Mouse (Mus musculus) myocyte (in vitro differentiated cells): ENCODE results near the gene Pkib. TPM values are rescaled to one million over a fixed set of nuclear protein-coding genes. Genes with fewer than 3 reads are reported as not detected.

Source experiments
- H3K27me3 ChIP-seq: one replicate; pipeline ENCODE4 v1.6.1; 2011; ENCODE audit not compliant: control insufficient read depth, insufficient read depth, insufficient read length
- H3K36me3 ChIP-seq: one replicate; pipeline ENCODE4 v1.6.1; 2011; ENCODE audit not compliant: control insufficient read depth, insufficient read depth
- H3K4me2 ChIP-seq: one replicate; pipeline ENCODE4 v1.6.1; 2011; ENCODE audit warnings: low read depth, control low read depth
- H3K4me3 ChIP-seq: one replicate; pipeline ENCODE4 v1.5.1; 2011; ENCODE audit warnings: mild to moderate bottlenecking, control low read depth, moderate library complexity
- H3K79me2 ChIP-seq: one replicate; pipeline ENCODE4 v1.6.1; 2011; ENCODE audit not compliant: control insufficient read depth, insufficient read depth
- H3ac ChIP-seq: one replicate; pipeline ENCODE4 v1.6.1; 2011; ENCODE audit not compliant: control insufficient read depth, insufficient read length
- CEBPB ChIP-seq: IDR thresholded peaks from 2 replicates; pipeline ENCODE4 v1.6.1; 2011; ENCODE audit warnings: mild to moderate bottlenecking, moderate library complexity; ENCODE audit not compliant: poor library complexity, insufficient read depth, severe bottlenecking
- E2F4 ChIP-seq: IDR thresholded peaks from one replicate; pipeline ENCODE4 v1.6.1; 2011; ENCODE audit warnings: mild to moderate bottlenecking, control low read depth, moderate library complexity; ENCODE audit not compliant: insufficient read depth
- MAX ChIP-seq: IDR thresholded peaks from one replicate; pipeline ENCODE4 v1.6.1; 2011; ENCODE audit warnings: low read depth, mild to moderate bottlenecking, control low read depth
- MYOD1 ChIP-seq, 3 experiments: IDR thresholded peaks; one replicate each; pipeline ENCODE4 v1.6.1; 2011; ENCODE audit warnings: control low read depth in 2 of 3, low read depth in 2 of 3, mild to moderate bottlenecking in 2 of 3, moderate library complexity in 1 of 3; ENCODE audit not compliant: insufficient read length in 2 of 3, control insufficient read depth in 1 of 3
- MYOG ChIP-seq, 3 experiments: IDR thresholded peaks; one replicate each; pipeline ENCODE4 v1.6.1; 2011; ENCODE audit warnings: control low read depth in 2 of 3, low read depth in 2 of 3, mild to moderate bottlenecking in 2 of 3; ENCODE audit not compliant: insufficient read length in 2 of 3, control insufficient read depth in 1 of 3, insufficient read depth in 1 of 3
- POLR2A ChIP-seq: IDR thresholded peaks from one replicate; pipeline ENCODE4 v1.6.1; 2011; ENCODE audit warnings: low read depth, mild to moderate bottlenecking, control low read depth, moderate library complexity; ENCODE audit not compliant: insufficient read length
- POLR2AphosphoS2 ChIP-seq: IDR thresholded peaks from one replicate; pipeline ENCODE4 v1.6.1; 2011; ENCODE audit warnings: low read depth, control low read depth; ENCODE audit not compliant: insufficient read length
- REST ChIP-seq: IDR thresholded peaks from one replicate; pipeline ENCODE4 v1.6.1; 2011; ENCODE audit warnings: mild to moderate bottlenecking, control low read depth, moderate library complexity; ENCODE audit not compliant: insufficient read depth, insufficient read length
- SRF ChIP-seq: IDR thresholded peaks from one replicate; pipeline ENCODE4 v1.6.1; 2011; ENCODE audit warnings: low read depth; ENCODE audit not compliant: control insufficient read depth, insufficient read length
- TCF12 ChIP-seq: IDR thresholded peaks from one replicate; pipeline ENCODE4 v1.6.1; 2011; ENCODE audit warnings: mild to moderate bottlenecking, control low read depth; ENCODE audit not compliant: poor library complexity, insufficient read depth, severe bottlenecking
- TCF3 ChIP-seq: IDR thresholded peaks from one replicate; pipeline ENCODE4 v1.6.1; 2011; ENCODE audit warnings: low read depth, control low read depth; ENCODE audit not compliant: insufficient read length
- USF1 ChIP-seq: IDR thresholded peaks from one replicate; pipeline ENCODE4 v1.6.1; 2011; ENCODE audit warnings: low read depth, mild to moderate bottlenecking, control low read depth, moderate library complexity
- polyA plus RNA-seq: library from polyadenylated mRNA; unstranded; fragments of >200 nt; fragmentation: generic; extraction: Trizol; gene quantifications from one replicate; pipeline ENCODE4 v1.2.1, GENCODE M21; 2012; ENCODE audit warnings: missing spikeins

Gene Pkib
- polyA plus RNA-seq, 1 experiment = not detected

- H3K4me2 ChIP-seq = no peak overlapping the region
Measured at GRCm38 (mm10) chr10:57702246-57702645, 70.5 kb downstream of the Pkib start.

GRCm38 (mm10) chr10:57721035-57721434, 89.3 kb downstream of the Pkib start:
- TF ChIP-seq TCF12 (no peak), REST (no peak), MYOD1 (IDR thresholded peaks at IDR 0.05; ENCODE audit: control insufficient read depth in 1 of 3, insufficient read length in 2 of 3, low read depth in 2 of 3) (no peak), POLR2AphosphoS2 (no peak), POLR2A (no peak), TCF3 (no peak)
- Histone ChIP-seq H3K36me3 (no peaks in the 10 kb centered on the region), H3K4me2 (no peak overlapping the region), H3K27me3 (no peaks in the 10 kb centered on the region), H3K4me3 (no peak overlapping the region), H3K79me2 (no peaks in the 10 kb centered on the region), H3ac (no peak overlapping the region)

More at GRCm38 (mm10) chr10:57702246-57702645, 70.5 kb downstream of the Pkib start:
- H3K4me3 ChIP-seq = no peak overlapping the region
- no peaks in the 10 kb centered on the region for H3K36me3 ChIP-seq
- no peaks in the 10 kb centered on the region for H3K79me2 ChIP-seq
- TF ChIP-seq TCF3 (no peak), MAX (no peak), REST (no peak), MYOD1 (IDR thresholded peaks at IDR 0.05; ENCODE audit: control insufficient read depth in 1 of 3, insufficient read length in 2 of 3, low read depth in 2 of 3) (no peak), MYOG (IDR thresholded peaks at IDR 0.05; ENCODE audit: control insufficient read depth in 1 of 3, insufficient read depth in 1 of 3, insufficient read length in 2 of 3, low read depth in 2 of 3) (no peak), POLR2AphosphoS2 (no peak), USF1 (no peak), TCF12 (no peak), CEBPB (no peak), SRF (no peak), E2F4 (no peak), POLR2A (no peak)
- no peak overlapping the region for H3ac ChIP-seq
- no peaks in the 10 kb centered on the region for H3K27me3 ChIP-seq

GRCm38 (mm10) chr10:57722363-57722762, 90.6 kb downstream of the Pkib start:
- no peak for TF ChIP-seq SRF
- Histone ChIP-seq H3K4me2 (no peak overlapping the region), H3K36me3 (no peaks in the 10 kb centered on the region), H3K79me2 (no peaks in the 10 kb centered on the region), H3K4me3 (no peak overlapping the region), H3ac (no peak overlapping the region), H3K27me3 (no peaks in the 10 kb centered on the region)

GRCm38 (mm10) chr10:57727666-57728065, 95.9 kb downstream of the Pkib start:
- Histone ChIP-seq H3K79me2 (no peaks in the 10 kb centered on the region), H3ac (no peak overlapping the region), H3K4me3 (no peak overlapping the region), H3K27me3 (no peaks in the 10 kb centered on the region), H3K36me3 (no peaks in the 10 kb centered on the region), H3K4me2 (no peak overlapping the region)
- no peak for TF ChIP-seq USF1
- TF ChIP-seq POLR2AphosphoS2 = no peak
- TF ChIP-seq REST = no peak
- TF ChIP-seq TCF12 = no peak
- no peak for TF ChIP-seq E2F4
- no peak for TF ChIP-seq CEBPB
- no peak for TF ChIP-seq TCF3
- no peak for TF ChIP-seq SRF
- TF ChIP-seq POLR2A = no peak
- no peak for TF ChIP-seq MYOG (IDR thresholded peaks at IDR 0.05; ENCODE audit: control insufficient read depth in 1 of 3, insufficient read depth in 1 of 3, insufficient read length in 2 of 3, low read depth in 2 of 3)
- no peak for TF ChIP-seq MYOD1 (IDR thresholded peaks at IDR 0.05; ENCODE audit: control insufficient read depth in 1 of 3, insufficient read length in 2 of 3, low read depth in 2 of 3)
- no peak for TF ChIP-seq MAX

- Histone ChIP-seq H3K79me2 (no peaks in the 10 kb centered on the region), H3K4me2 (no peak overlapping the region), H3ac (no peak overlapping the region), H3K4me3 (no peak overlapping the region), H3K27me3 (no peaks in the 10 kb centered on the region), H3K36me3 (no peaks in the 10 kb centered on the region)
- no peak for TF ChIP-seq TCF12
- TF ChIP-seq POLR2AphosphoS2 = no peak
- TF ChIP-seq CEBPB = no peak
- TF ChIP-seq MYOD1 (IDR thresholded peaks at IDR 0.05; ENCODE audit: control insufficient read depth in 1 of 3, insufficient read length in 2 of 3, low read depth in 2 of 3) = no peak
- no peak for TF ChIP-seq E2F4
- TF ChIP-seq POLR2A = no peak
- TF ChIP-seq MYOG (IDR thresholded peaks at IDR 0.05; ENCODE audit: control insufficient read depth in 1 of 3, insufficient read depth in 1 of 3, insufficient read length in 2 of 3, low read depth in 2 of 3) = no peak
- TF ChIP-seq REST = no peak
- TF ChIP-seq MAX = no peak
Measured at GRCm38 (mm10) chr10:57731672-57732071, 99.9 kb downstream of the Pkib start.
